Mouse (Mus musculus) T-helper 2 cell (primary cell): ENCODE data around the gene Os9.
"Not testable (repeated sequence)": the region's sequence is repeated elsewhere in the genome, so short reads cannot be mapped to it uniquely, and the experiment has no call there.

Experiments
- in situ Hi-C: fragments of 300-600 bp; cut with MboI, MseI; formaldehyde crosslinking; loops from one replicate; pipeline ENCODE4 v1.15.1; 2025; ENCODE audit warnings: high pct_unique_total_duplicates

Gene Os9

GRCm38 (mm10) chr10:127066519-127067018, 54.4 kb downstream of the Os9 start:
- in situ Hi-C loops = no loop called here

DNA sequence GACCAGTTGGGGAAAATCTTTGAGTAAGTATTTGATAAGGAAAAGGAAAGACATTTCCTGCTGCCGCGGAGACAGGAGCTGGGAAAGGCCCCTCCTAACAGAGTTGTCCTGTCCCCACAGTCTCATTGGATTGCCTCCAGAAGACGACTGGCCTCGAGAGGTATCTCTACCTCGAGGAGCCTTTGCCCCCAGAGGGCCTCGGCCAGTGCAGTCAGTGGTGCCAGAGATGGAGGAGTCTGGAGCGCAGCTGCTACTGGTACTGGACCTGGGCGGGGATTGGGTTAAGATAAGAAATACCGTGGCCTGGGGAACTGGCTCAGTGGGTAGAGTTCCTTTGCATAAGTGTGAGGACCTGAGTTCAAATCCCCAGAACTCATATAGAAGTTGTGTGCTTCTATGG, 55.0 kb downstream of the Os9 start:
- in situ Hi-C loops = no loop called here

DNA sequence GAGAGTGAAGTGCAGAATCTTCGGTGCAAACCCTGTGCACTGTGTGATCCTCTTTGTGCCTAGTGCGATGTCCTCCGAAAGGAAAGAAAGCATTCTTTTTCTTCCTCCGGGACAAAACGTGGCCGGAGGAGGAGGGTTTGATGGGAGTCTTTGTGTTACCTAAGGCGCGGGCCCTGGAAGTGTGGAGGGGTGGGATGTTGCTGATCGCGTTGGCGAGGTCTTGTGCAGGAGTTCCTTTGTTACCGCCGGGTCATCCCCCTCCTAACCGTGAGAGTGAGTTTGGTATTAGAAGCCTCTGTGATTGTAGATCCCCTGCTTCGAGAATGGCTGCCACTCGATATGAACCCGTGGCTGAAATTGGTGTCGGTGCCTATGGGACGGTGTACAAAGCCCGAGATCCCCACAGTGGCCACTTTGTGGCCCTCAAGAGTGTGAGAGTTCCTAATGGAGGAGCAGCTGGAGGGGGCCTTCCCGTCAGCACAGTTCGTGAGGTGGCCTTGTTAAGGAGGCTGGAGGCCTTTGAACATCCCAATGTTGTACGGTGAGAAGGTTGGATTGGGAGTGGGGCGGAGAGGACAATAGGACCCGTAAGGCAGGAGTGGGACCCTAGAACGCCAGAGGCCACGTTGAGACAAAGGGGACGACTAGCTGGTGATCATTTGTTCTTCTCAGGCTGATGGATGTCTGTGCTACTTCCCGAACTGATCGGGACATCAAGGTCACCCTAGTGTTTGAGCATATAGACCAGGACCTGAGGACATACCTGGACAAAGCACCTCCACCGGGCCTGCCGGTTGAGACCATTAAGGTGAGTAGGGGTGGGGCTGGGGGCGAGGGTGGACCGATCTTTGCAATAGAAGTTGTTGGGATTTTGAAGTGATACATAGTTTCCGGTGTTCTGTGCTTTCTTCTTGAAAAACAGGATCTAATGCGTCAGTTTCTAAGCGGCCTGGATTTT, 56.7 kb downstream of the Os9 start:
- in situ Hi-C loops = no loop called here

GRCm38 (mm10) chr10:127063239-127063872, 57.6 kb downstream of the Os9 start, which contains the start of gene Cdk4:
TSS of gene Cdk4 (plus strand) at chr10:127063534.
- in situ Hi-C loops = no loop called here

GRCm38 (mm10) chr10:127062503-127062902, 58.4 kb downstream of the Os9 start:
- in situ Hi-C loops = no loop called here

DNA sequence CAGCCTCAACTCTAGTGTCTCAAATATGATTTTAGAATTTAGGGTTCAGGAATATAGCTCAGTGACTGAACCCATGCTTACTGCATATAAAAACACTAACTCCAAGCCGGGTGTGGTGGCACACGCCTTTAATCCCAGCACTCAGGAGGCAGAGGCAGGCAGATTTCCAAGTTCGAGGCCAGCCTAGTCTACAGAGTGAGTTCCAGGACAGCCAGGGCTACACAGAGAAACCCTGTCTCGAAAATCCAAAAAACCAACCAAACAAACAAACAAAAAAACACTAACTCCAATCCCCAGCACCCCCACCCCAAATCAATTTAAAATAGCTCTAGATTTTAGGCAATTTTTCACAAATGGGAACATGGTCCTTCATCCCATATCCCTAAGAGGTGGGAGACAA, 58.8 kb downstream of the Os9 start:
- in situ Hi-C loops = not testable (repeated sequence)

GRCm38 (mm10) chr10:127061513-127061912, 59.4 kb downstream of the Os9 start:
- in situ Hi-C loops = no loop called here

- in situ Hi-C loops = no loop called here
These were observed 59.8 kb downstream of the Os9 start for GRCm38 (mm10) chr10:127061085-127061484.

DNA sequence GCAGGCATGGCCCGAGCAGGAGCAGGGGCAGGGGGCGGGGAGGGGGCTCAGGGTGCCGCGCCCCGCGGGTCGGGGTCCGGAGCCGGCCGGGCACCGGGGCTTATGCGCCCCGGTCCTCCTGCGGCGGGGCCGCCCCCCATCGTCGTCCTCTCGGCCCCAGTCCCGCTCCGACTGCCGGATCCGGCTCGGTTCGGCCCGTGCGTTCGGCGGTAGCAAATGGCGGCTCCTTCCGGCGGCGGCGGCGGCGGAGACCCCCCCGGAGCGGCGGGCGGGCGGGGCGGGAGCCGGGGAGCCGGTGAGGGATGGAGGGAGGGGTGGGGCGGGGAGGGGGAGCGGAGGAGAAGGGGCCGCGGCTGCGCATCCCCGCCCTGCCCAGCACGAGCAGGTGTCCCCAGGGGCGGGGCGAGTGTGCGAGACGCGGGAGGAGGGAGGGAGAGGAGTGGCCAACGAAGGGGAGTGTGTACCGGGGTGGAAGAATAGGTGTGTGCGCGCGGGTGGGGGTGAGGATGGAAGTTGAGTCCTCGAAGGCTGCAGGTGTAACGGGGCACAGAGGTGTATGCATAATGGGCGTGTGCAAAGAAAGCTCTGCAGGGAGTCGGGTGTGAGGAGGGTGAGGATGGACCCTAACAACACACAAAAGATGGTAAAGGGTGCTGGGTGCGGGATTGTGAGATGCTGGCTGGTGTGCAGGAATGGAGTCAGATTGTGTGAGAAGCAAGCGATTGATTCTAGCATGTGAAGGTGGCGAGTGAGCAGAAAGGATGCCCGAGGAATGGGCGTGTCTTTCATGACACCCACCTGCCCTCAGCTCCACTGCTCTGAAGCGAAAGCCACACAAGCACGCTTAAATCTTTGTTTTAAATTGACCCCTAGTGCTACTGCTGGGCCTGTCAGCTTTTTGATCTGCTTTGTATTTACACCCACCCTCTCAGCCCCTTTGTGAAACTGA, 60.7 kb downstream of the Os9 start, which contains the start of gene March9:
Gene March9, minus strand, starts transcription at position 217 of the 949 bp plus-strand sequence.
- in situ Hi-C loops = no loop called here

- in situ Hi-C loops = no loop called here
These were observed 61.6 kb downstream of the Os9 start for GRCm38 (mm10) chr10:127059174-127059967.

- in situ Hi-C loops = no loop called here
These were observed 62.2 kb downstream of the Os9 start for GRCm38 (mm10) chr10:127058708-127059107.

GRCm38 (mm10) chr10:127058161-127058560, 62.8 kb downstream of the Os9 start:
- in situ Hi-C loops = no loop called here

GRCm38 (mm10) chr10:127056490-127056889, 64.4 kb downstream of the Os9 start:
- in situ Hi-C loops = no loop called here

GRCm38 (mm10) chr10:127055406-127055805, 65.5 kb downstream of the Os9 start:
- in situ Hi-C loops = no loop called here

- in situ Hi-C loops = no loop called here
These were observed 66.3 kb downstream of the Os9 start for GRCm38 (mm10) chr10:127054646-127055045.

GRCm38 (mm10) chr10:127050119-127050474, 70.8 kb downstream of the Os9 start:
- in situ Hi-C loops = no loop called here

GRCm38 (mm10) chr10:127049395-127050118, 71.4 kb downstream of the Os9 start:
- in situ Hi-C loops = loop anchor here (10.0 to 25.0 kb wide), 2 partner anchors 625 to 1863 kb away; partner anchors contain the start of genes Bloc1s1, Cd63 and Rdh5

GRCm38 (mm10) chr10:127048608-127049394, 72.1 kb downstream of the Os9 start:
- in situ Hi-C loops = loop anchor here (10.0 to 25.0 kb wide), 2 partner anchors 626 to 1864 kb away; partner anchors contain the start of genes Bloc1s1, Cd63 and Rdh5

- in situ Hi-C loops = loop anchor here (10.0 to 25.0 kb wide), 2 partner anchors 627 to 1864 kb away; partner anchors contain the start of genes Bloc1s1, Cd63 and Rdh5
These were observed 73.0 kb downstream of the Os9 start, which contains the start of gene Cyp27b1 for GRCm38 (mm10) chr10:127047954-127048353. TSS of gene Cyp27b1 (plus strand) at chr10:127048250.
